16 mouse cellular contexts compared by ENCODE assay signal in the genomic region with DNA sequence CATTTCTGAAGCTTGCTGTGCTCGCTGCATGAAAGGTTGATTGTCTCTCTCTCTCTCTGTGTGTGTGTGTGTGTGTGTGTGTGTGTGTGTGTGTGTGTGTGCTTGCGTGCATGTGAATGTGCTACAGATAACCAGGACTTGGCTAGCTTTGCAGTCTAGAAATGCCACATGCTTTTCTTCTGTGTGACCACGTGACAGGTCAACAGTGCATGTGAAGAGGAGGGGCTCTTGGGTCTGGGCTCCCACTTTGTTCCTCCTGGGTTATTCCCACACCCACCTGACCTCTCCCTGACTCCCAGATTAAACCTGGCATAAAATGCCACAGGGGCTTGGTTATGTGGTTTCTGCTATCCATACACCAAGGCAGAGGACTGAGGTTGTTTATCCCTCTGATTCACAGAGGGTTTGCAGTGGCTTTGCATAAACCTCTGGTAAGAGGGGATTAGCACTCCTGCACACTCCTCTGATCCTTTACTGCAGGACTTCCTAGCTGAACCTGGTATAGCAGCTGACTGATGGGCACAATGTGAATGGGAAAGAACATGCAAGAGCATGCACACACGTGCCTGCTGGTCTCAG.
A peak's percentile ranks its signal among the peaks of the same experiment; 100 is the strongest.
DNase-seq lines count a peak whose midpoint lies in the region; ATAC-seq and TF ChIP-seq lines count a peak whose summit lies in the region.
"Had no signal": no experiment of that assay in that cellular context is flagged by ENCODE, and none has a peak within 500 bp of the region (broad histone marks: within the 10 kb centered on the region; RNA-seq: fewer than 3 reads in every experiment).

No protein-coding gene starts in this region.

- no peak overlapping the region for H3K9ac ChIP-seq in forebrain, embryonic 13.5 days
- peak overlapping the region; percentile 1; the same call in 1 of the 2 replicates for H3K9ac ChIP-seq in hindbrain, embryonic 16.5 days (ENCODE audit: low read depth, low read length)
- no peak overlapping the region for H3K9ac ChIP-seq in hindbrain, embryonic 12.5 days
- H3K9ac ChIP-seq in forebrain, postnatal 0 days, result no peak overlapping the region
- H3K9ac ChIP-seq in midbrain, postnatal 0 days (replicated peaks; ENCODE audit: low read length, poor library complexity, severe bottlenecking), result no peak overlapping the region
- H3K9ac ChIP-seq: embryonic facial prominence, embryonic 13.5 days; heart, embryonic 13.5 days had no signal

- no peak for ATAC-seq in forebrain, embryonic 13.5 days
- no peak for ATAC-seq in hindbrain, embryonic 16.5 days
- no peak for ATAC-seq in hindbrain, embryonic 12.5 days (ENCODE audit: low FRiP score)
- peak; percentile 35; the same call in 1 of the 2 replicates for ATAC-seq in forebrain, postnatal 0 days
- no peak for ATAC-seq in midbrain, postnatal 0 days (ENCODE audit: low FRiP score)

- H3K27me3 ChIP-seq in forebrain, embryonic 13.5 days, result no peaks in the 10 kb centered on the region
- no peaks in the 10 kb centered on the region for H3K27me3 ChIP-seq in forebrain, embryonic 10.5 days (ENCODE audit: poor library complexity, severe bottlenecking)
- no peaks in the 10 kb centered on the region for H3K27me3 ChIP-seq in hindbrain, embryonic 16.5 days (replicated peaks; ENCODE audit: control insufficient read depth, insufficient read depth, low read length)
- no peaks in the 10 kb centered on the region for H3K27me3 ChIP-seq in hindbrain, embryonic 12.5 days
- H3K27me3 ChIP-seq in forebrain, postnatal 0 days (ENCODE audit: insufficient read depth, low read length), result no peaks in the 10 kb centered on the region
- no peaks in the 10 kb centered on the region for H3K27me3 ChIP-seq in midbrain, postnatal 0 days (ENCODE audit: insufficient read depth, low read length)
- H3K27me3 ChIP-seq: embryonic facial prominence, embryonic 13.5 days; heart, embryonic 13.5 days had no signal

- no peak overlapping the region for H3K4me2 ChIP-seq in forebrain, embryonic 13.5 days
- no peak overlapping the region for H3K4me2 ChIP-seq in hindbrain, embryonic 16.5 days (ENCODE audit: low read length)
- no peak overlapping the region for H3K4me2 ChIP-seq in hindbrain, embryonic 12.5 days (replicated peaks)
- H3K4me2 ChIP-seq in forebrain, postnatal 0 days (ENCODE audit: low read depth), result no peak overlapping the region
- H3K4me2 ChIP-seq in midbrain, postnatal 0 days (ENCODE audit: low read depth, low read length, poor library complexity, severe bottlenecking), result no peak overlapping the region
- H3K4me2 ChIP-seq: embryonic facial prominence, embryonic 13.5 days; heart, embryonic 13.5 days had no signal

- no peak for DNase-seq in forebrain, embryonic 10.5 days (ENCODE audit: extremely low spot score, low spot score)
- DNase-seq in forebrain, postnatal 0 days, result no peak
- no peak for DNase-seq in midbrain, postnatal 0 days (ENCODE audit: low spot score)
- no peak for DNase-seq in adipocyte (ENCODE audit: low spot score)
- DNase-seq in adrenal gland, postnatal 25 days, result no peak
- DNase-seq: cerebellum, adult 11-12 months; gastrocnemius, postnatal 14 days; kidney, postnatal 36 days; liver; lung, adult 18-20 months; right cerebral cortex, postnatal 25 days had no signal

- H3K36me3 ChIP-seq in forebrain, embryonic 13.5 days (ENCODE audit: poor library complexity, severe bottlenecking), result no peaks in the 10 kb centered on the region
- no peaks in the 10 kb centered on the region for H3K36me3 ChIP-seq in forebrain, embryonic 10.5 days (replicated peaks)
- H3K36me3 ChIP-seq in hindbrain, embryonic 16.5 days (ENCODE audit: control insufficient read depth, insufficient read depth, low read length), result no peaks in the 10 kb centered on the region
- no peaks in the 10 kb centered on the region for H3K36me3 ChIP-seq in hindbrain, embryonic 12.5 days
- no peaks in the 10 kb centered on the region for H3K36me3 ChIP-seq in forebrain, postnatal 0 days (ENCODE audit: insufficient read depth)
- H3K36me3 ChIP-seq in midbrain, postnatal 0 days (ENCODE audit: insufficient read depth, low read length), result no peaks in the 10 kb centered on the region
- H3K36me3 ChIP-seq: embryonic facial prominence, embryonic 13.5 days; heart, embryonic 13.5 days had no signal

- H3K27ac ChIP-seq in forebrain, embryonic 13.5 days, result peak overlapping the region; percentile 51
- H3K27ac ChIP-seq in forebrain, embryonic 10.5 days, result no peak overlapping the region
- no peak overlapping the region for H3K27ac ChIP-seq in hindbrain, embryonic 16.5 days (ENCODE audit: low read depth, low read length)
- H3K27ac ChIP-seq in hindbrain, embryonic 12.5 days, result no peak overlapping the region
- H3K27ac ChIP-seq in forebrain, postnatal 0 days (ENCODE audit: low read depth, low read length), result no peak overlapping the region
- peak overlapping the region; percentile 26; the same call in 1 of the 2 replicates for H3K27ac ChIP-seq in midbrain, postnatal 0 days (ENCODE audit: low read depth, low read length)
- H3K27ac ChIP-seq: embryonic facial prominence, embryonic 13.5 days; heart, embryonic 13.5 days had no signal

- H3K4me3 ChIP-seq in forebrain, embryonic 13.5 days, result no peak overlapping the region
- H3K4me3 ChIP-seq in forebrain, embryonic 10.5 days, result no peak overlapping the region
- H3K4me3 ChIP-seq in hindbrain, embryonic 16.5 days (ENCODE audit: low read length), result no peak overlapping the region
- H3K4me3 ChIP-seq in hindbrain, embryonic 12.5 days, result no peak overlapping the region
- no peak overlapping the region for H3K4me3 ChIP-seq in forebrain, postnatal 0 days (ENCODE audit: low read depth, low read length)
- H3K4me3 ChIP-seq in midbrain, postnatal 0 days (ENCODE audit: low read depth, low read length), result no peak overlapping the region
- H3K4me3 ChIP-seq: embryonic facial prominence, embryonic 13.5 days; heart, embryonic 13.5 days had no signal

- TF ChIP-seq CTCF in forebrain, postnatal 0 days (IDR thresholded peaks at IDR 0.05; ENCODE audit: low read depth), result no peak
- no peak for TF ChIP-seq CTCF in midbrain, postnatal 0 days (IDR thresholded peaks at IDR 0.05)

- peaks cover 19% of the 10 kb centered on the region for H3K4me1 ChIP-seq in forebrain, embryonic 13.5 days
- H3K4me1 ChIP-seq in forebrain, embryonic 10.5 days, result peaks cover 31% of the 10 kb centered on the region
- peaks cover 8% of the 10 kb centered on the region for H3K4me1 ChIP-seq in hindbrain, embryonic 16.5 days (ENCODE audit: control insufficient read depth, insufficient read depth, low read depth, low read length)
- H3K4me1 ChIP-seq in hindbrain, embryonic 12.5 days, result peaks cover 34% of the 10 kb centered on the region
- peaks cover 7% of the 10 kb centered on the region for H3K4me1 ChIP-seq in forebrain, postnatal 0 days (ENCODE audit: insufficient read depth)
- H3K4me1 ChIP-seq in midbrain, postnatal 0 days (ENCODE audit: insufficient read depth, low read length), result peaks cover 10% of the 10 kb centered on the region; the same call in 1 of the 2 replicates
- H3K4me1 ChIP-seq: embryonic facial prominence, embryonic 13.5 days had no signal

- no peaks in the 10 kb centered on the region for H3K9me3 ChIP-seq in forebrain, embryonic 13.5 days (replicated peaks)
- no peaks in the 10 kb centered on the region for H3K9me3 ChIP-seq in forebrain, embryonic 10.5 days
- no peaks in the 10 kb centered on the region for H3K9me3 ChIP-seq in hindbrain, embryonic 16.5 days (ENCODE audit: control insufficient read depth, low read length)
- H3K9me3 ChIP-seq in hindbrain, embryonic 12.5 days (replicated peaks), result no peaks in the 10 kb centered on the region
- no peaks in the 10 kb centered on the region for H3K9me3 ChIP-seq in forebrain, postnatal 0 days (ENCODE audit: low read length)
- H3K9me3 ChIP-seq in midbrain, postnatal 0 days (ENCODE audit: low read length), result no peaks in the 10 kb centered on the region
- H3K9me3 ChIP-seq: embryonic facial prominence, embryonic 13.5 days; heart, embryonic 13.5 days had no signal

- 31% methylated on average over 4 of the region's 4 CpGs for WGBS in forebrain, embryonic 13.5 days
- 56% methylated on average over 4 of the region's 4 CpGs for WGBS in forebrain, embryonic 10.5 days
- WGBS in hindbrain, embryonic 16.5 days, result 30% methylated on average over 4 of the region's 4 CpGs
- WGBS in hindbrain, embryonic 12.5 days, result 33% methylated on average over 4 of the region's 4 CpGs
- WGBS in forebrain, postnatal 0 days, result 28% methylated on average over 4 of the region's 4 CpGs
- WGBS in midbrain, postnatal 0 days, result 24% methylated on average over 4 of the region's 4 CpGs

Comparison
In these comparisons a context has a peak if more than half of its experiments do, and no peak if none do; other contexts are left out.
1. H3K27ac ChIP-seq: peak in forebrain, embryonic 13.5 days (single experiment) and midbrain, postnatal 0 days (single experiment); none in forebrain, embryonic 10.5 days (single experiment), hindbrain, embryonic 16.5 days (single experiment), hindbrain, embryonic 12.5 days (single experiment) and forebrain, postnatal 0 days (single experiment).